Mouse (Mus musculus) CH12.LX (cell line): ENCODE data around the gene H2afj.

Source experiments
- BHLHE40 ChIP-seq: IDR thresholded peaks from 2 replicates; pipeline ENCODE4 v1.6.1; 2011; ENCODE audit warnings: mild to moderate bottlenecking, low read depth, low read length, improper control_type of control experiment
- CHD1 ChIP-seq: IDR thresholded peaks from 2 replicates; pipeline ENCODE4 v1.6.1; 2012; ENCODE audit warnings: low read depth, low read length, improper control_type of control experiment, inconsistent platforms
- CTCF ChIP-seq, 2 experiments: IDR thresholded peaks in 1 of 2; conservative IDR thresholded peaks in 1 of 2; 2 replicates each; pipeline ENCODE4 v1.5.1; 2011 to 2012; ENCODE audit warnings: low read depth in 2 of 2, low read length in 2 of 2, improper control_type of control experiment in 1 of 2, inconsistent platforms in 1 of 2, mild to moderate bottlenecking in 1 of 2, moderate library complexity in 1 of 2
- E2F4 ChIP-seq: IDR thresholded peaks from 2 replicates; pipeline ENCODE4 v1.6.1; 2011; ENCODE audit warnings: low read depth, low read length, improper control_type of control experiment; ENCODE audit not compliant: insufficient replicate concordance
- EP300 ChIP-seq: IDR thresholded peaks from 2 replicates; pipeline ENCODE4 v1.6.1; 2011; ENCODE audit warnings: low read length, improper control_type of control experiment
- GABPA ChIP-seq: IDR thresholded peaks from 2 replicates; pipeline ENCODE4 v1.6.1; 2012; ENCODE audit warnings: low read depth, low read length, improper control_type of control experiment, inconsistent platforms; ENCODE audit not compliant: insufficient replicate concordance
- HCFC1 ChIP-seq: IDR thresholded peaks from 2 replicates; pipeline ENCODE4 v1.6.1; 2012; ENCODE audit warnings: low read depth, mild to moderate bottlenecking, inconsistent platforms, low read length, improper control_type of control experiment
- MXI1 ChIP-seq: IDR thresholded peaks from 2 replicates; pipeline ENCODE4 v1.6.1; 2011; ENCODE audit warnings: mild to moderate bottlenecking, low read depth, low read length, improper control_type of control experiment
- NELFE ChIP-seq: IDR thresholded peaks from 2 replicates; pipeline ENCODE4 v1.6.1; 2011; ENCODE audit warnings: low read depth, low read length, improper control_type of control experiment
- POLR2A ChIP-seq: IDR thresholded peaks from 2 replicates; pipeline ENCODE4 v1.6.1; 2011; ENCODE audit warnings: low read depth, mild to moderate bottlenecking, improper control_type of control experiment, low read length
- RAD21 ChIP-seq: IDR thresholded peaks from 2 replicates; pipeline ENCODE4 v1.6.1; 2011; ENCODE audit warnings: low read depth, mild to moderate bottlenecking, low read length, improper control_type of control experiment, moderate library complexity
- SIN3A ChIP-seq: IDR thresholded peaks from 2 replicates; pipeline ENCODE4 v1.6.1; 2012; ENCODE audit warnings: low read length, improper control_type of control experiment, inconsistent platforms
- UBTF ChIP-seq: IDR thresholded peaks from 2 replicates; pipeline ENCODE4 v1.6.1; 2012; ENCODE audit warnings: low read depth, mild to moderate bottlenecking, inconsistent platforms, low read length, improper control_type of control experiment, moderate library complexity

- TF ChIP-seq CTCF (conservative IDR thresholded peaks at IDR 0.05 in 1 of 2, IDR thresholded peaks at IDR 0.05 in 1 of 2; ENCODE audit: low read depth in 2 of 2, low read length in 2 of 2) (no peak), BHLHE40 (no peak), SIN3A (no peak), NELFE (no peak), POLR2A (no peak), UBTF (no peak), GABPA (no peak), MXI1 (no peak), E2F4 (no peak), EP300 (no peak), CHD1 (no peak), RAD21 (no peak), HCFC1 (no peak)
Measured at GRCm38 (mm10) chr6:136776392-136776791, 31.7 kb upstream of the H2afj start.
